Mouse (Mus musculus) forebrain, embryonic 16.5 days (tissue): Measurements from ENCODE around the gene Ltbp2. TPM values are rescaled to one million over a fixed set of nuclear protein-coding genes. Genes with fewer than 3 reads are reported as not detected.

Experiments used
- ATAC-seq: fragments of 200-750 bp; cut with Nextera tagmentation; 2 replicates; pipeline ENCODE4 v1.8.0; 2017; ENCODE audit warnings: mild to moderate bottlenecking, moderate library complexity
- H3K27ac ChIP-seq: fragments of 300-500 bp; sonication (generic); 2 replicates; pipeline ENCODE4 v1.5.1; 2014; ENCODE audit warnings: low read length, control low read depth
- H3K27me3 ChIP-seq: fragments of 300-500 bp; sonication (generic); replicated peaks from 2 replicates; pipeline ENCODE4 v1.6.1; 2014; ENCODE audit warnings: low read length; ENCODE audit not compliant: control insufficient read depth, insufficient read depth
- H3K36me3 ChIP-seq: fragments of 300-500 bp; sonication (generic); 2 replicates; pipeline ENCODE4 v1.6.1; 2014; ENCODE audit not compliant: control insufficient read depth, insufficient read depth
- H3K4me1 ChIP-seq: fragments of 300-500 bp; sonication (generic); replicated peaks from 2 replicates; pipeline ENCODE4 v1.6.1; 2014; ENCODE audit warnings: low read length; ENCODE audit not compliant: control insufficient read depth, insufficient read depth
- H3K4me2 ChIP-seq: fragments of 300-500 bp; sonication (generic); 2 replicates; pipeline ENCODE4 v1.6.1; 2014; ENCODE audit warnings: mild to moderate bottlenecking, low read length, control low read depth
- H3K4me3 ChIP-seq: fragments of 300-500 bp; sonication (generic); replicated peaks from 2 replicates; pipeline ENCODE4 v1.5.1; 2014; ENCODE audit warnings: mild to moderate bottlenecking, low read length, control low read depth
- H3K9ac ChIP-seq: fragments of 300-500 bp; sonication (generic); replicated peaks from 2 replicates; pipeline ENCODE4 v1.6.1; 2014; ENCODE audit warnings: low read depth, low read length, control low read depth
- H3K9me3 ChIP-seq: fragments of 300-500 bp; sonication (generic); 2 replicates; pipeline ENCODE4 v1.6.1; 2016; ENCODE audit warnings: low read length; ENCODE audit not compliant: control insufficient read depth
- WGBS: fragments of 180-500 bp; shearing (Covaris S2); extraction: QIAGEN DNeasy Blood & Tissue Kit; methylation state at CpG from one replicate; pipeline ENCODE4 v1.1.7; 2014; 5-methylcytosine and 5-hydroxymethylcytosine counted together
- polyA plus RNA-seq: library from polyadenylated mRNA; unstranded; fragments of >200 nt; fragmentation: Nextera tagmentation; extraction: Ambion mirVana; gene quantifications from 2 replicates; pipeline ENCODE4 v1.2.1, GENCODE M21; 2015

Gene Ltbp2
- polyA plus RNA-seq, 1 experiment from 2014 or later, result 0.30 TPM

DNA sequence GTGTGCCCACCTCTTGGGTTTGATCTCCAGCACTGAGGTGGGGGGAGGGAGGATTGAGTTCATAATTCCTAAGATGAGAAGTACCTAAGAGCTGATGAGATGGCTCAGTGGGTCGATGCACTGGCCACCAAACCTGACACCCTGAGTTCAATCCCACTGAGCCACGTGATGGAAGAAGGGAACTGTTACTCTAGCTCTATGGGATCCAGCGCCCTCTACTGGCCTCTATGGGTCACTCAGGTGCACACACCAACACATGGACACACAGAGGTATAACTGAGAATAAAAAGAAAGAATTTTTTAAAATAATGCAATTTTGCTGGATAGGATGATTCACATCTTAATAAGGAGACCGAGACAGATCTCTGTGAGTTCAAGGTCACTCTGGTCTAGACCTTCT is 57.8 kb downstream of the Ltbp2 start:
- Histone ChIP-seq H3K36me3 (no peaks in the 10 kb centered on the region), H3K4me3 (no peak overlapping the region), H3K27ac (no peak overlapping the region), H3K4me2 (no peak overlapping the region), H3K9me3 (no peaks in the 10 kb centered on the region), H3K27me3 (no peaks in the 10 kb centered on the region), H3K4me1 (peaks cover 6% of the 10 kb centered on the region; the same call in 1 of the 2 replicates), H3K9ac (no peak overlapping the region)
- no peak for ATAC-seq
- 66% methylated on average over 4 of the region's 4 CpGs for WGBS

DNA sequence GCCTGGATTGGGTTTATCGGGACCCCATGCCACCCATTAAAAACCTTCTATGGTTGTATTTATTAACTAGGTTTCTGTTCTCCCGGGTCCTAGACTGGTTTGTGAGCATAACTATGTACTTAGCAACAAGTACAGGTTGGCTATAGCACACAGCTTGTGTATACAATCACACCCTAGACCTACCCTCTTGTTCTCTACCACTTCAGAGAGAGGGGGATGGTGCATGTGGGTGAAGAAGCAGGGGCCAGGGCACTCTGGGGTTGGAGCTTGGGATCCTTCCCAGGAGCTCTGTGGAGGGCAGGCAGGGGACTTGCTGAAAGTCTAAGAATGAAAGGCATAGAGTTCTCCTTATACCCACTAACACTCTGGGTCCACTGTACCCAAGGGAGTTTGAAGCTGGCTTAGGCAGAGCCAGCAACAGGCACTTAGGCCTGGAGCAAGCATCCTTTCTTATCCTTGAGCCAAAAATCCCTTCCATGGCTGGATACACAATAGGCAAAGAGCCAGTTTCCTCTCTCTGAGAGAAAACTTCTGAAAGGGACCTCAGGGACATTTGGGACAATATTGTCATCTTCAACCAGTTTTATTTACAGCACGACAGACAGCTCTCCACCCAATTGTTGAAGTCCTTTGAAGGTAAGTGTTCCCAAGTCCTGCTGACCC is 61.5 kb downstream of the Ltbp2 start:
- Histone ChIP-seq H3K27me3 (no peaks in the 10 kb centered on the region), H3K9ac (no peak overlapping the region), H3K4me3 (no peak overlapping the region), H3K4me1 (peaks cover 6% of the 10 kb centered on the region; the same call in 1 of the 2 replicates), H3K36me3 (no peaks in the 10 kb centered on the region), H3K9me3 (no peaks in the 10 kb centered on the region), H3K4me2 (no peak overlapping the region), H3K27ac (no peak overlapping the region)
- no peak for ATAC-seq
- WGBS, result 78% methylated on average over 3 of the region's 3 CpGs

DNA sequence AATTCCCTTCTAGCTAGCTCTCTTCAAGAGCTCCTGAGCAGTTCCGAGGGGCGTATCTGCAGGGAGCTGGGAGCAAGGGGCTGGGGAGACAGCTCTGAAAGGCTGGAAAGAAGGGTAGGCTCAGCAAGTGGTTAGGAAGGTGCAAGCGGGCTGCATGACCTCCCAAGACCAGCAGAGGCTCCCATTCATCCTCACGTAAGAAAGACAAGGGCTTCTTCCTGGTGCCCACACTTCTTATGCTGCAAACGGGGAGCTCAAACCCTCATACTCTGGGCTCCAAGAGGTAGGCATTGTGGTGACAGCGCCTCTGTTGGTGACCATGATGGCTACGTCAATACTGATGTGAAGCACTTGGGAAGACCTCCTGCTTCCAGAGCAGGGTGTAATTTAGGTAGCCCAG is 62.6 kb downstream of the Ltbp2 start:
- Histone ChIP-seq H3K4me3 (no peak overlapping the region), H3K27me3 (no peaks in the 10 kb centered on the region), H3K9me3 (no peaks in the 10 kb centered on the region), H3K4me1 (no peaks in the 10 kb centered on the region), H3K27ac (no peak overlapping the region), H3K36me3 (no peaks in the 10 kb centered on the region), H3K9ac (no peak overlapping the region), H3K4me2 (no peak overlapping the region)
- 46% methylated on average over 7 of the region's 7 CpGs for WGBS
- no peak for ATAC-seq

DNA sequence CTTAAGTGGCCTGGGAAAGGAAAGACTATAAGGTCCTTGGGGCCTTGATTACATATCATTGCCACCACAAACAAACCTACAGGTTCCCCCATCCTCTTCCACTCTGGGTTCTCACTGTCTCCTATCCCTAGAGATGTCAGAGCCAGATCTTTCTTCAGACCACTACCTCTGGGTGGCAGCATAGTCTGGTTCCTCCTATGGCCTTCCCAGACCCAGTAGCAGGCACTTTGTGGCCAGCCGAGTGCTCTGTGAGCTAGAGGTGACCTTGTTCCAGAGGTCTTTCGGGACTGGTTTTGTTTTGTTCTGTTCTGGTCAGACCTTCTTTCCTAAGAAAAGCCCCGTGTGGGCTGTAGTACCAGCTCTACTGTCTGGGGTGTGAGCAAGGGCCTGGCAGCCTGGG is 64.3 kb downstream of the Ltbp2 start:
- no peak overlapping the region for H3K9ac ChIP-seq
- H3K9me3 ChIP-seq, result no peaks in the 10 kb centered on the region
- ATAC-seq, result no peak
- H3K27me3 ChIP-seq, result no peaks in the 10 kb centered on the region
- H3K36me3 ChIP-seq, result no peaks in the 10 kb centered on the region
- H3K4me3 ChIP-seq, result no peak overlapping the region
- H3K27ac ChIP-seq, result no peak overlapping the region
- whole genome bisulfite sequencing, result 54% methylated on average over 3 of the region's 3 CpGs
- H3K4me1 ChIP-seq, result no peaks in the 10 kb centered on the region
- no peak overlapping the region for H3K4me2 ChIP-seq

DNA sequence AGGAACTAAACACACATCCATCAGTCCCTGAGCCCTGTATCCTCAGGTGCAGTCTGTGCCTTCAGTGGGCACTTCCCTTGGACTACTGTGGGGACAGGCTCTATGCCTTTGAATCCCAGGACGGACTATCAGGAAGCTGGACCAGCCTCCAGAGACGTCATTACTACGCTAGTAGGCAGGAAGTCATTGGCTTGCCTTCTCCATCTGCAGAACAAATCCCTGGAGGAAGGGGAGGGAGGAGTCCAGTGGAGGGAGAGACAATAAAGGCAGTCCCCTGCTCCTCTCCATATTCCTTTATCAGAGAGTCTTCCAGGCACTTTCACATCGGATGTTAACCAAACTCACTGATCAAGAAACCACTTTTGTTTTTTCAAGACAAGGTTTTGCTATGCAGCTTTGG is 64.8 kb downstream of the Ltbp2 start:
- 80% methylated on average over 4 of the region's 4 CpGs for WGBS
- no peak overlapping the region for H3K9ac ChIP-seq
- no peaks in the 10 kb centered on the region for H3K27me3 ChIP-seq
- no peak overlapping the region for H3K4me2 ChIP-seq
- H3K4me1 ChIP-seq, result no peaks in the 10 kb centered on the region
- no peak overlapping the region for H3K27ac ChIP-seq
- ATAC-seq, result no peak
- H3K36me3 ChIP-seq, result no peaks in the 10 kb centered on the region
- no peak overlapping the region for H3K4me3 ChIP-seq
- no peaks in the 10 kb centered on the region for H3K9me3 ChIP-seq

DNA sequence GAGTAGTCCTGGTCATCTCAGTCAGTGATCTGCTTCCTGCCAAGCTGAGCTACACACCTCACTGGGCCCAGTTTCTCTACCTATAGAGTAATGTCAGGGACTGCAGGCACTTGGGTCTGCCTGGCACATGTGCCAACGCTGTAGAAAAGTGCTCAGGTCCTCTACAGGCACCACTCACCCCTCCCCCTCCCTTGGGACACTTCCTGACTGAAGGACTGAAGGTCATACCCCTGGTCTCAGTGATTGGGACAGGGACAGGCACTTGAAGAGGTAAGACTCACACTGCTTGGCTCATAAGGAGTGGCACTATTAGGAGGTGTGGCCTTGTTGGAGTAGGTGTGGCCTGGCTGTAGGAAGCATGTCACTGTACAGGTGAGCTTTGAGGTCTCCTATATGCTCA is 65.5 kb downstream of the Ltbp2 start:
- no peaks in the 10 kb centered on the region for H3K27me3 ChIP-seq
- no peak overlapping the region for H3K9ac ChIP-seq
- no peak overlapping the region for H3K4me2 ChIP-seq
- no peaks in the 10 kb centered on the region for H3K9me3 ChIP-seq
- WGBS, result 64% methylated on average over 1 of the region's 1 CpGs
- no peak for ATAC-seq
- no peaks in the 10 kb centered on the region for H3K4me1 ChIP-seq
- no peaks in the 10 kb centered on the region for H3K36me3 ChIP-seq
- H3K27ac ChIP-seq, result no peak overlapping the region
- H3K4me3 ChIP-seq, result no peak overlapping the region

DNA sequence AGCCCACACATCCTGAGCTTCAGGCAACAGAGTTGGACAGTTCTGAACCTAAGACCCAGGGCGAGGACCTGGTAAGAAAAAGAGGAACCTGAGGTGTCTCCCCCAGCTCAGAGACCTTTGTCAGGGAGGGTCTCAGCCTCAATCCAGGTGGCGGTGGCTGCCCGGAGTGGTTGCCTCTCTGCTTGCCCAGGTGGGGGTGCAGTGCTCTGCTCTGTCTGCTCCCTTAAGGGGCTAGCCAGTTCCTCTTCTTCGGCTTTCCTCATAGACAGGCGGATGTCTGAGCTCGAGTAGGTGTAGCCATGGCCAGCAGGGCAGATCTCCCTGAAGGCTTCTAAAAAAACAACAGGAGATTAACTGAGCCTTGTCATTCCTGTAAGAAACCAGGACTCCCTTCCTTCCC is 67.3 kb downstream of the Ltbp2 start:
- H3K27ac ChIP-seq, result no peak overlapping the region
- no peaks in the 10 kb centered on the region for H3K9me3 ChIP-seq
- no peaks in the 10 kb centered on the region for H3K4me1 ChIP-seq
- no peaks in the 10 kb centered on the region for H3K36me3 ChIP-seq
- H3K9ac ChIP-seq, result no peak overlapping the region
- no peak overlapping the region for H3K4me3 ChIP-seq
- no peaks in the 10 kb centered on the region for H3K27me3 ChIP-seq
- no peak overlapping the region for H3K4me2 ChIP-seq
- 84% methylated on average over 6 of the region's 6 CpGs for WGBS
- ATAC-seq, result no peak

DNA sequence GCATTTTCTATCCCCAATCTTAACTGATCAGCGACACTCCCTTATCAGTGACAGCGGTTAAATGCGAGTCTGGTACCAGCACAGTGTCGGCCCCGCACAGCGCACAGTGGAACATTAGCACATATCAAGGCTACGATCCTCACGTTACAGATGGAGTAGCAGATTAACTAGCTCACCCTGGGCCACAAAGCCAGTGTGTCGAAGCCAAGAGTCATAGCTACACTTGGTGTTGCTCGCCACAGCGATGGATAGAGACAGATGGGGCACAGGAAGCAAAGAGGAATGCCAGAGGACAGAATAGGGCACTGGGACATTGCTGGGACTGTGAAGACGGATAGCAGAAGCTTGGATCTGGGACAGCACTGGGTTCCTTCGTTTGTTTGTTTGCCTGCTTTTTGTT is 69.0 kb downstream of the Ltbp2 start:
- Histone ChIP-seq H3K4me2 (no peak overlapping the region), H3K4me3 (no peak overlapping the region), H3K4me1 (no peaks in the 10 kb centered on the region), H3K9me3 (no peaks in the 10 kb centered on the region), H3K9ac (no peak overlapping the region), H3K27ac (no peak overlapping the region), H3K36me3 (no peaks in the 10 kb centered on the region), H3K27me3 (no peaks in the 10 kb centered on the region)
- ATAC-seq, result no peak
- 79% methylated on average over 13 of the region's 13 CpGs for WGBS

DNA sequence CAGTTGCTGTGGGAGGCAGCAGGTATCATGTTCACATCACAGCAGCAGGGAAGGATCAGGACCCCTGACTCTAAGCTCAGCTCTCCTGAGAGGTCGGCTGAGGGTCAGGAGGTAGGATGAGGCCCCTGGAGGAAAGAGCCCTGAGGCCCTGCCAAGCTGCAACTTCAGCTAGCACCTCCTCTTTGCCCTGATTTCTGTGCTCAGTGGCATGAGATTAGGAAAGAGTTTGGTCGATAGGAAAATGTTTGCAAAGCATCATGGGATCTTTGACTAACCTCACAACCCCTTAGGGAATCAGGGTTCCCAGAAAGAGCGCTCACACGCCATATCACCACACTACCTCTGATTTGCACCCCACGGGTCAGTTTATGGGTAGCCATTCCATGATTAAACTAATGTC is 69.6 kb downstream of the Ltbp2 start:
- ATAC-seq, result no peak
- H3K4me2 ChIP-seq, result no peak overlapping the region
- WGBS, result 73% methylated on average over 5 of the region's 5 CpGs

DNA sequence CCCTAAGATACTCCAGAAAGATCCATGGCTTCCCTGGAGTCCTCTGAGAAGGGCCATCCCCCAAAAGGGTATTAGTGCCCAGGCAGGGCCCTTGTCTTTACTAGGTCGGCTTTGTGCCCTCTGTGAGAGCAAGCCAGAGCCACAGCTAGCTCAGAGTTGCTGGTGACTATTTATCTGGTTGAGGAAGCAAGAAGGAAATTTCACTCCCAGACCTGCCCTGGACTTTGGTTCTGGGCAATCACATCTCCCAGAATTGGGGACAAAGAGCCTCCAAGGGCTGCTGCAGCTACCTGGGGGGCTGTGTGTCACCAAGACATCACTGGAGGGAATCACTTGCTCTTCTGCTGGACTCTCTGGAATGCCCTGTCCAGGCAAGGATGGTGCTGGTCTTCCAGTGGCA is 70.3 kb downstream of the Ltbp2 start:
- no peaks in the 10 kb centered on the region for H3K9me3 ChIP-seq
- no peak for ATAC-seq
- H3K9ac ChIP-seq, result no peak overlapping the region
- 70% methylated on average over 1 of the region's 1 CpGs for WGBS
- no peak overlapping the region for H3K4me2 ChIP-seq
- H3K27ac ChIP-seq, result no peak overlapping the region
- no peak overlapping the region for H3K4me3 ChIP-seq
- H3K36me3 ChIP-seq, result no peaks in the 10 kb centered on the region
- H3K27me3 ChIP-seq, result no peaks in the 10 kb centered on the region
- no peaks in the 10 kb centered on the region for H3K4me1 ChIP-seq

More for the DNA sequence above, 69.6 kb downstream of the Ltbp2 start:
- no peak overlapping the region for H3K4me3 ChIP-seq
- no peaks in the 10 kb centered on the region for H3K9me3 ChIP-seq
- H3K9ac ChIP-seq, result no peak overlapping the region
- no peaks in the 10 kb centered on the region for H3K4me1 ChIP-seq
- H3K36me3 ChIP-seq, result no peaks in the 10 kb centered on the region
- H3K27me3 ChIP-seq, result no peaks in the 10 kb centered on the region
- H3K27ac ChIP-seq, result no peak overlapping the region
